ENCODE assay signal across 14 mouse cellular contexts in the genomic region with DNA sequence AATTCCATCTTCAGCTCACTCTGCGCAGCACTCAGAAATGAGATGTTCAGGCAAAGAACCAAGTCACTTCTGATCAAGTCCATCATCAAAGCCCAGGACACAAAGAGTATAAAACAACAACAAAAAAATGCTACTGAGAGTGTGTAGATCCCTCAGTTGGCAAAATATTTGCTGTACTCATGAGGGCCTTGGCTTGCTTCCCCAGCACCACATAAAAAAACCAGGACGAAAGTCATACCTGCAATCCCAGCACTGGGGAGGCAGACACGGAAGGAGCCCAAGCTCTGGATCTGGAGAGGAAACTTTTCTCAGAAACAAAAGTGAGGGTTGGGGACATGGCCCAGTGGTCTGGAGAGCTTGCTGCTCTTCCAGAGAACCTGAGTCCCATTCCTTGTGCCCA.
DNase-seq lines count a peak whose midpoint lies in the region; ATAC-seq lines count a peak whose summit lies in the region.
"Had no signal": no experiment of that assay in that cellular context is flagged by ENCODE, and none has a peak within 500 bp of the region (broad histone marks: within the 10 kb centered on the region; RNA-seq: fewer than 3 reads in every experiment).

No protein-coding gene starts in this region.

- H3K27ac ChIP-seq in heart, embryonic 15.5 days = peak overlapping the region; percentile 29; the same call in 1 of the 2 replicates
- peak overlapping the region; percentile 53; the same call in 1 of the 2 replicates for H3K27ac ChIP-seq in kidney, embryonic 16.5 days (ENCODE audit: low read length)
- peak overlapping the region; percentile 55; the same call in 1 of the 2 replicates for H3K27ac ChIP-seq in embryonic facial prominence, embryonic 13.5 days
- peak overlapping the region; percentile 35; the same call in 1 of the 2 replicates for H3K27ac ChIP-seq in limb, embryonic 12.5 days
- H3K27ac ChIP-seq: forebrain, embryonic 15.5 days had no signal

- no peak for DNase-seq in heart, adult 18-20 months
- DNase-seq in kidney, postnatal 4 days = no peak
- no peak for DNase-seq in cerebellum, adult 8-10 months
- DNase-seq: adrenal gland, postnatal 25 days; cerebellum, postnatal 25 days; gastrocnemius, postnatal 10 days; thymus, postnatal 14 days had no signal

- 85% methylated on average over 3 of the region's 3 CpGs for WGBS in heart, embryonic 15.5 days
- WGBS in kidney, embryonic 16.5 days = 91% methylated on average over 3 of the region's 3 CpGs
- WGBS in embryonic facial prominence, embryonic 13.5 days = 87% methylated on average over 3 of the region's 3 CpGs
- 87% methylated on average over 3 of the region's 3 CpGs for WGBS in limb, embryonic 12.5 days

- peaks cover 15% of the 10 kb centered on the region for H3K4me1 ChIP-seq in heart, embryonic 15.5 days (replicated peaks)
- peaks cover 9% of the 10 kb centered on the region; the same call in 1 of the 2 replicates for H3K4me1 ChIP-seq in kidney, embryonic 16.5 days (ENCODE audit: insufficient read depth, low read length)
- no peaks in the 10 kb centered on the region for H3K4me1 ChIP-seq in embryonic facial prominence, embryonic 13.5 days
- H3K4me1 ChIP-seq in limb, embryonic 12.5 days (replicated peaks) = peaks cover 8% of the 10 kb centered on the region; the same call in 1 of the 2 replicates
- H3K4me1 ChIP-seq: forebrain, embryonic 15.5 days had no signal

- no peak for ATAC-seq in heart, embryonic 15.5 days (replicated peaks; ENCODE audit: insufficient number of reproducible peaks, insufficient read depth, low FRiP score, low read depth)
- no peak for ATAC-seq in kidney, embryonic 16.5 days (ENCODE audit: low FRiP score, low TSS enrichment)
- ATAC-seq in embryonic facial prominence, embryonic 13.5 days (ENCODE audit: insufficient number of reproducible peaks, insufficient read depth, low FRiP score, low TSS enrichment, low read depth) = no peak
- no peak for ATAC-seq in limb, embryonic 12.5 days (ENCODE audit: insufficient number of reproducible peaks, insufficient read depth, low FRiP score, low TSS enrichment, low read depth)
- ATAC-seq: CD4-positive, CD25-positive, alpha-beta regulatory T cell, adult 4 months; forebrain, embryonic 15.5 days; hindbrain, embryonic 16.5 days had no signal

- no peak overlapping the region for H3K9ac ChIP-seq in heart, embryonic 15.5 days
- H3K9ac ChIP-seq in kidney, embryonic 16.5 days (replicated peaks; ENCODE audit: low read length) = no peak overlapping the region
- H3K9ac ChIP-seq in embryonic facial prominence, embryonic 13.5 days = no peak overlapping the region
- no peak overlapping the region for H3K9ac ChIP-seq in limb, embryonic 12.5 days (replicated peaks)
- H3K9ac ChIP-seq: forebrain, embryonic 15.5 days had no signal

- H3K27me3 ChIP-seq in heart, embryonic 15.5 days = no peaks in the 10 kb centered on the region
- no peaks in the 10 kb centered on the region for H3K27me3 ChIP-seq in kidney, embryonic 16.5 days (ENCODE audit: insufficient read depth, low read length)
- H3K27me3 ChIP-seq in embryonic facial prominence, embryonic 13.5 days = no peaks in the 10 kb centered on the region
- no peaks in the 10 kb centered on the region for H3K27me3 ChIP-seq in limb, embryonic 12.5 days
- H3K27me3 ChIP-seq: forebrain, embryonic 15.5 days had no signal

- no peak overlapping the region for H3K4me3 ChIP-seq in heart, embryonic 15.5 days
- H3K4me3 ChIP-seq in kidney, embryonic 16.5 days (ENCODE audit: low read length) = no peak overlapping the region
- H3K4me3 ChIP-seq in embryonic facial prominence, embryonic 13.5 days = no peak overlapping the region
- no peak overlapping the region for H3K4me3 ChIP-seq in limb, embryonic 12.5 days (replicated peaks)
- H3K4me3 ChIP-seq: forebrain, embryonic 15.5 days had no signal

- H3K9me3 ChIP-seq in heart, embryonic 15.5 days (replicated peaks) = no peaks in the 10 kb centered on the region
- no peaks in the 10 kb centered on the region for H3K9me3 ChIP-seq in kidney, embryonic 16.5 days (ENCODE audit: low read length)
- no peaks in the 10 kb centered on the region for H3K9me3 ChIP-seq in embryonic facial prominence, embryonic 13.5 days
- no peaks in the 10 kb centered on the region for H3K9me3 ChIP-seq in limb, embryonic 12.5 days
- H3K9me3 ChIP-seq: forebrain, embryonic 15.5 days had no signal

- peaks cover 16% of the 10 kb centered on the region; the same call in 1 of the 2 replicates for H3K36me3 ChIP-seq in heart, embryonic 15.5 days
- H3K36me3 ChIP-seq in kidney, embryonic 16.5 days (ENCODE audit: insufficient read depth, low read length) = peaks cover 13% of the 10 kb centered on the region; the same call in 1 of the 2 replicates
- peaks cover 30% of the 10 kb centered on the region for H3K36me3 ChIP-seq in embryonic facial prominence, embryonic 13.5 days
- H3K36me3 ChIP-seq in limb, embryonic 12.5 days = peaks cover 27% of the 10 kb centered on the region; the same call in 1 of the 2 replicates

- H3K4me2 ChIP-seq in heart, embryonic 15.5 days = no peak overlapping the region
- no peak overlapping the region for H3K4me2 ChIP-seq in kidney, embryonic 16.5 days (replicated peaks; ENCODE audit: low read depth, low read length)
- no peak overlapping the region for H3K4me2 ChIP-seq in embryonic facial prominence, embryonic 13.5 days
- no peak overlapping the region for H3K4me2 ChIP-seq in limb, embryonic 12.5 days
- H3K4me2 ChIP-seq: forebrain, embryonic 15.5 days had no signal
